Mouse (Mus musculus): ENCODE data around the gene Ormdl1.
A peak's percentile ranks its signal among the peaks of the same experiment; 100 is the strongest.

- TF ChIP-seq CTCF (IDR thresholded peaks at IDR 0.05; ENCODE audit: low read depth), result peak; percentile 73
- TF ChIP-seq EP300 (IDR thresholded peaks at IDR 0.05; ENCODE audit: low read depth), result no peak
Measured at GRCm38 (mm10) chr1:53272646-53273045, 24.2 kb upstream of the Ormdl1 start.

Measured in heart, postnatal 0 days (tissue).